Mouse (Mus musculus): ENCODE results near the gene Fut8. TPM values are rescaled to one million over a fixed set of nuclear protein-coding genes. Genes with fewer than 3 reads are reported as not detected.

Gene Fut8
- polyA plus RNA-seq (2015; fragmentation: Nextera tagmentation; extraction: Ambion mirVana), result 28.0 and 28.8 TPM in 2 replicates

- H3K9ac ChIP-seq, result peak within 1 kb of the TSS; percentile 91
- H3K27me3 ChIP-seq, result no peaks in the 10 kb centered on the region
- no peaks in the 10 kb centered on the region for H3K9me3 ChIP-seq
- peak within 1 kb of the TSS; percentile 78 for H3K4me3 ChIP-seq
- ATAC-seq (ENCODE audit: low FRiP score, low read depth), result peak; percentile 77
- WGBS, result under 1% methylated on average over 46 of the region's 46 CpGs
- H3K4me1 ChIP-seq, result peaks cover 10% of the 10 kb centered on the region; the same call in 1 of the 2 replicates
- H3K4me2 ChIP-seq (replicated peaks), result peak within 1 kb of the TSS; percentile 95
- peak within 1 kb of the TSS; percentile 91 for H3K27ac ChIP-seq
- H3K36me3 ChIP-seq, result no peaks in the 10 kb centered on the region
These were observed at the start of gene Fut8 for GRCm38 (mm10) chr12:77237950-77238530. Gene Fut8 (plus strand): TSS chr12:77238125.

DNA sequence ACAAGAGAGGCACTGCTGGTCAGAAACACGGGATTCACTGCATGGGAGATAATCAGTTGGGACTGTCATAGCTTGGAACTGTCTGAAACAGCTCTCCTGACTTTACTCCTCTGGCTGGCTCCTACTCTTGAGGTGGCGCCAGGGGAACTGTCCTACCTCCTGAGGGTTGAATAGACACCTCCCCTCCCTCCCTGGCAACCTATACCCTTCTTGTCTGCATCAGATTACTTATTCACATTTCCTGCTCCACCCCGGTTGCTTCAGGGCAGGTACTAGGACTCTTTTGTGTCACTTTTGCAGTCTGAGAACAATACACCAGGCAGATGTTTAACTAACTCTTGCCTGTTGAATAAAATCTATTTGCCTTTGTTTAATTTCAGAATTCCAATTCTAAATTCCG lies 48.8 kb upstream of the Fut8 start:
- Histone ChIP-seq H3K9ac (no peak overlapping the region), H3K27ac (no peak overlapping the region), H3K9me3 (no peaks in the 10 kb centered on the region), H3K4me1 (no peaks in the 10 kb centered on the region), H3K4me2 (replicated peaks) (no peak overlapping the region), H3K4me3 (no peak overlapping the region), H3K36me3 (no peaks in the 10 kb centered on the region), H3K27me3 (no peaks in the 10 kb centered on the region)
- ATAC-seq (ENCODE audit: low FRiP score, low read depth), result no peak
- WGBS, result 57% methylated on average over 4 of the region's 4 CpGs

DNA sequence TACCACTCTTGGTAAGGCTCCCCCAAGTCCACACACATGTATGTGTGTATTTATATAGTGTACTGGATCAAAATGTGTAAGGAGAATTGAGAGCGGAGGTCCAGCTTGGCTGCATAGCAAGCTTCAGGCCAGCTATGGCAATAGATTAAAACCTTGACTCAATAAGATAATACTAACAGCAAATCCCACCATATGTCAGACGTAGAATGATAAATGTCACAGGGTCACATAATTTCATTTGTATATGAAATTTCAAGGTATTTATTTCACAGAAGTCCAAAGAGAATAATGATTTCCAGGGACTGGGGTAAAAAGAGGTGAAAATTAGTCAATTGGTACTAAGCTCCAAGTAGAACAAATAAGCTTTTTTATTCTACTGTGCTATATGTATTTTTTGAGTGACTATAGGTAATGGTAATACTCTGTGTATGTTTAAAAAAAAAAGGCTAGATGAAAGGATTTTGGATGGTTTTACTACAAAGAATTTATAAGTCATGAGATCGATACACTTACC lies 47.9 kb upstream of the Fut8 start:
- no peak overlapping the region for H3K4me2 ChIP-seq (replicated peaks)
- H3K27me3 ChIP-seq, result no peaks in the 10 kb centered on the region
- H3K9ac ChIP-seq, result no peak overlapping the region
- H3K4me1 ChIP-seq, result no peaks in the 10 kb centered on the region
- H3K4me3 ChIP-seq, result no peak overlapping the region
- no peaks in the 10 kb centered on the region for H3K36me3 ChIP-seq
- no peaks in the 10 kb centered on the region for H3K9me3 ChIP-seq
- WGBS, result 78% methylated on average over 3 of the region's 3 CpGs
- no peak overlapping the region for H3K27ac ChIP-seq
- no peak for ATAC-seq (ENCODE audit: low FRiP score, low read depth)

- Histone ChIP-seq H3K9me3 (no peaks in the 10 kb centered on the region), H3K4me3 (no peak overlapping the region), H3K4me1 (no peaks in the 10 kb centered on the region), H3K4me2 (replicated peaks) (no peak overlapping the region), H3K9ac (no peak overlapping the region), H3K36me3 (no peaks in the 10 kb centered on the region), H3K27me3 (no peaks in the 10 kb centered on the region), H3K27ac (no peak overlapping the region)
- no peak for ATAC-seq (ENCODE audit: low FRiP score, low read depth)
- WGBS, result 77% methylated on average over 9 of the region's 9 CpGs
These were observed 46.2 kb upstream of the Fut8 start for GRCm38 (mm10) chr12:77191478-77192271.

GRCm38 (mm10) chr12:77192714-77193113 lies 45.2 kb upstream of the Fut8 start:
- Histone ChIP-seq H3K36me3 (no peaks in the 10 kb centered on the region), H3K9me3 (no peaks in the 10 kb centered on the region), H3K4me3 (no peak overlapping the region), H3K4me1 (no peaks in the 10 kb centered on the region), H3K27ac (no peak overlapping the region), H3K27me3 (no peaks in the 10 kb centered on the region), H3K4me2 (replicated peaks) (no peak overlapping the region), H3K9ac (no peak overlapping the region)
- WGBS, result 94% methylated on average over 3 of the region's 3 CpGs
- ATAC-seq (ENCODE audit: low FRiP score, low read depth), result no peak

DNA sequence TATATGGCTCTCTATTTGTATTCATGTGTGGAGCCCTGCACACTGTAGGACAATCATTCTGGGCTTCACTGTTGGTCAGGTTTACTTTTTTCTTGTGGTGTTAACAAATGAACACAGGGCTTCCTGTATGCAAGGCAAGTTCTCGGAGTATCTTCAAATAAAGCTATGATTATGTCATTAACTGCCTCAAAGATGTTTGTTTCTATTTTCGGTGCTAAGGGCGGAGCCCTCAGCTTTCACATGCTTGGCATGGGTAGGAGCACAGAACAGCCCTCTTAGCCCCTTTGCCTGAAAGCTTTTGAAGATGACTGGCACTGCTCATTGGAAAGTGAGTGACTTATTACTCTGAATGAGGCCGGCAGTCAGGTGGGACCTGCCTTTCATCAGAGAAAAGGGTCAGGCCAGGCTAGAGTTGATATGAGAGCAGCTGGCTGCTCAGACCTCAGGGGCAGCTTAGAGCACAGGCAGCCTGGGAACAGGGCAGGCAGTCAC lies 44.7 kb upstream of the Fut8 start:
- Histone ChIP-seq H3K9me3 (no peaks in the 10 kb centered on the region), H3K4me1 (no peaks in the 10 kb centered on the region), H3K4me2 (replicated peaks) (no peak overlapping the region), H3K27me3 (no peaks in the 10 kb centered on the region), H3K27ac (no peak overlapping the region), H3K4me3 (no peak overlapping the region), H3K36me3 (no peaks in the 10 kb centered on the region), H3K9ac (no peak overlapping the region)
- WGBS, result 65% methylated on average over 4 of the region's 4 CpGs
- no peak for ATAC-seq (ENCODE audit: low FRiP score, low read depth)

DNA sequence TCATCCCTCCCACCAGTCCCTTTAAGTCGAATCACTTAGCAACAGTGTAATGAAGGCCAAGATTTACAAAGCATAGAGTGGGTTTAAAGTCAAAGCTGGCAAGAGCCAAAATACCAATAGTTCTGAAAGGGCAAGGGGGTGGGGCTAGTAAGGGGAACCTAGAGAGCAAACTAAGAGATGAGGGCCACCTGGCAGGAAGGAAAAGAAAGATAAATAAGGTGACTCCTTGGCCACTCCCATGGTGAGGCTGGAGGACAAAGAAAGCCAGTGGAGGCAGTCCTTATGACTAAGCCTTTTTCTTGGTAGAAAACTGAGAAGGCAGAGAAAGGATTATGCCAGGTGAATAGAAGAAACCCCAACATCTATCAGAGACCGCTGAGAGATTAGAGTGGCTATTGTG lies 42.9 kb upstream of the Fut8 start:
- Histone ChIP-seq H3K9me3 (no peaks in the 10 kb centered on the region), H3K9ac (no peak overlapping the region), H3K36me3 (no peaks in the 10 kb centered on the region), H3K27ac (no peak overlapping the region), H3K27me3 (no peaks in the 10 kb centered on the region), H3K4me1 (no peaks in the 10 kb centered on the region), H3K4me3 (no peak overlapping the region), H3K4me2 (replicated peaks) (no peak overlapping the region)
- WGBS, result 81% methylated on average over 2 of the region's 2 CpGs
- no peak for ATAC-seq (ENCODE audit: low FRiP score, low read depth)

- H3K4me3 ChIP-seq, result no peak overlapping the region
- ATAC-seq (ENCODE audit: low FRiP score, low read depth), result no peak
- H3K4me2 ChIP-seq (replicated peaks), result no peak overlapping the region
- no peak overlapping the region for H3K27ac ChIP-seq
- H3K27me3 ChIP-seq, result no peaks in the 10 kb centered on the region
- no peaks in the 10 kb centered on the region for H3K36me3 ChIP-seq
- WGBS, result 94% methylated on average over 2 of the region's 2 CpGs
- H3K9ac ChIP-seq, result no peak overlapping the region
- no peaks in the 10 kb centered on the region for H3K4me1 ChIP-seq
- no peaks in the 10 kb centered on the region for H3K9me3 ChIP-seq
These were observed 41.3 kb upstream of the Fut8 start for GRCm38 (mm10) chr12:77196529-77197095.

GRCm38 (mm10) chr12:77197121-77197599 lies 40.8 kb upstream of the Fut8 start:
- Histone ChIP-seq H3K27ac (no peak overlapping the region), H3K36me3 (no peaks in the 10 kb centered on the region), H3K9me3 (no peaks in the 10 kb centered on the region), H3K4me3 (no peak overlapping the region), H3K4me2 (replicated peaks) (no peak overlapping the region), H3K4me1 (no peaks in the 10 kb centered on the region), H3K9ac (no peak overlapping the region), H3K27me3 (no peaks in the 10 kb centered on the region)
- ATAC-seq (ENCODE audit: low FRiP score, low read depth), result no peak
- WGBS, result 51% methylated on average over 7 of the region's 7 CpGs

DNA sequence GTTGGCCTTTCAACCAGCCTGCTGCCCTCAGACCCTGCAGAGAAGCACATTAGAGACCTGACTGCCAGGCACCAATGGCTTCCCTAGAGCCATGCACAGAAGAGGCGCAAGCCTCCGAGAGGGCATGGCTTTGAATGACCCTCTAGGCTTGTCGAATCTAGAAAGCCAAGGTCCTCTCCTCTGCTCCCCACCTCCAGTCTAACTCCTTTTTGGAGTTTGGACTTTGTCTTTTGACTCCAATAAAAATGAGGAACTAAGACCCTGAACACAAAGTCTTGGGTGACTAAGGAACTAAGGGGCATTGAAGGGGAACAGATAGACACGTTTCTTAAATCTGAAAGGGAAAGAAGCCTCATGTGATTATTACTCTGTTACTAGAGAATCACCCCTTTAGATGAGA lies 39.7 kb upstream of the Fut8 start:
- Histone ChIP-seq H3K4me2 (replicated peaks) (no peak overlapping the region), H3K36me3 (no peaks in the 10 kb centered on the region), H3K4me1 (no peaks in the 10 kb centered on the region), H3K27ac (no peak overlapping the region), H3K9me3 (no peaks in the 10 kb centered on the region), H3K4me3 (no peak overlapping the region), H3K9ac (no peak overlapping the region), H3K27me3 (no peaks in the 10 kb centered on the region)
- ATAC-seq (ENCODE audit: low FRiP score, low read depth), result no peak
- 88% methylated on average over 4 of the region's 4 CpGs for WGBS

DNA sequence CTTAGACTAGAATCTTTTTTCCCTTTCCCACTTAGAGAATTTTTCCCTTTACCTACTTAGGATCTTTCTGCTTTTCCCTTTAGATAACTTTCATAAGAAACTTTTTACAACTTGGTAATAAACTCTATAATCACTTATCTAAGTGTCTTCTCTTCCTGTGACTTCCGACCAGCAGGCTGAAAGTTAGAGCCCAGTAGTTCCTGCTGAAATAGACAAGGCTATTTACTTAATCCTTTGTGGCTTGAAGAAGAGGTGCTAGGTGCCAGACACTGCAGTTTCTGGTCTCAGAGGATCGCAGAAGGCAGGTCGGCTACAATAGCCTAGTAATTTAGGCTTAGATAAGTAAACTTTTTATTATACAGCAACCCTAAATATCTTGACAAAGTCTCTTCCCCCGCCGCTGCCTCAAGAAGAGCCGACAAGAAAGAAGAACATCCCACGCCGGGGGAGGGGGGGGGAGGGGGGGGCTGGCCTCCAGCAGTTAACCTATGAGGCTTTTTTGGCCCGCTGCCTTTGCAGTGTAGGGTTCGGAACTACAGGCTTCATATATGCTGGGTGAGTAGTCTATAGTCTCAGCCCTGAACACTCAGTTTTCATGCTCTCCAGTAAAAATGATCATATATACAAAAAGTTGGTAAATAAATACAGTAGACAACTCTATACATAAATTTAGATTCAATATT lies 36.3 kb upstream of the Fut8 start:
- Histone ChIP-seq H3K4me2 (replicated peaks) (no peak overlapping the region), H3K9me3 (no peaks in the 10 kb centered on the region)
- 44% methylated on average over 10 of the region's 10 CpGs for WGBS

DNA sequence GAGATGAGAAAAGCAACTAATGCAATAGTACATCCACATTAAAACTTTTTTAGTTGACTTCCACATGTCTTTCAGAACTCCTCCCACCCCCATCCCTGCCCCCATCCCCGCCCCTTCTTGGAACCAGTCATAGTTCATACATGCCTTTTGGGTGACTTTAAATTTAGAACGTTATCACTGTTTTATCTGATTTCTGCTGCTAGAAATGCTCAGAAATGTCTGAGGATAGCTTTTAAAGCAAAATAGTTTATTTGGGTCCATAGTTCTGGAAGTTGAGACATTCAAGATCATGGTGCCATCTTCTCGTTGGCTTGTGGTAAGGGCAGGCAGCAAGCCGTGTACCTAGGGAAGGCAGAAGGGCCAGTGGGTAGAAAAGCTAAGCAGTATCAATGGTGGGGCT lies 34.8 kb upstream of the Fut8 start:
- H3K4me3 ChIP-seq, result no peak overlapping the region
- no peak overlapping the region for H3K4me2 ChIP-seq (replicated peaks)
- H3K27ac ChIP-seq, result no peak overlapping the region
- ATAC-seq (ENCODE audit: low FRiP score, low read depth), result no peak
- H3K9me3 ChIP-seq, result no peaks in the 10 kb centered on the region
- H3K27me3 ChIP-seq, result no peaks in the 10 kb centered on the region
- H3K36me3 ChIP-seq, result no peaks in the 10 kb centered on the region
- no peak overlapping the region for H3K9ac ChIP-seq
- no peaks in the 10 kb centered on the region for H3K4me1 ChIP-seq
- 92% methylated on average over 4 of the region's 4 CpGs for WGBS

More for the DNA sequence above, 36.3 kb upstream of the Fut8 start:
- H3K9ac ChIP-seq, result no peak overlapping the region
- no peak overlapping the region for H3K4me3 ChIP-seq
- no peak overlapping the region for H3K27ac ChIP-seq
- H3K36me3 ChIP-seq, result no peaks in the 10 kb centered on the region
- ATAC-seq (ENCODE audit: low FRiP score, low read depth), result no peak
- H3K27me3 ChIP-seq, result no peaks in the 10 kb centered on the region
- H3K4me1 ChIP-seq, result no peaks in the 10 kb centered on the region
